Mouse (Mus musculus): ENCODE data around the gene Dnajb9. TPM values are rescaled to one million over a fixed set of nuclear protein-coding genes. Genes with fewer than 3 reads are reported as not detected.
"Not testable (repeated sequence)": the region's sequence is repeated elsewhere in the genome, so short reads cannot be mapped to it uniquely, and the experiment has no call there.

Gene Dnajb9
- 21.9 and 24.0 TPM in 2 replicates for polyA plus RNA-seq (2015; fragmentation: Nextera tagmentation; extraction: Ambion mirVana)

- peak within 1 kb of the TSS; percentile 75 for H3K4me2 ChIP-seq
- no peaks in the 10 kb centered on the region for H3K9me3 ChIP-seq (replicated peaks)
- H3K4me1 ChIP-seq = peaks cover 8% of the 10 kb centered on the region; the same call in 1 of the 2 replicates
- H3K4me3 ChIP-seq (replicated peaks) = peak within 1 kb of the TSS; percentile 97
- H3K27me3 ChIP-seq = no peaks in the 10 kb centered on the region
- peaks cover 7% of the 10 kb centered on the region for H3K36me3 ChIP-seq
- peak; percentile 99 for ATAC-seq (replicated peaks; ENCODE audit: low FRiP score)
- WGBS = under 1% methylated on average over 77 of the region's 77 CpGs
- peak within 1 kb of the TSS; percentile 89 for H3K9ac ChIP-seq
- H3K27ac ChIP-seq = peak within 1 kb of the TSS; percentile 89
These were observed at the start of gene Dnajb9 for GRCm38 (mm10) chr12:44209824-44210752. Dnajb9 (minus strand) TSS chr12:44210326.

- H3K27me3 ChIP-seq = no peaks in the 10 kb centered on the region
- no peak overlapping the region for H3K27ac ChIP-seq
- H3K9ac ChIP-seq = no peak overlapping the region
- H3K4me3 ChIP-seq (replicated peaks) = no peak overlapping the region
- no peaks in the 10 kb centered on the region for H3K36me3 ChIP-seq
- no peak overlapping the region for H3K4me2 ChIP-seq
- 76% methylated on average over 9 of the region's 9 CpGs for WGBS
- no peaks in the 10 kb centered on the region for H3K9me3 ChIP-seq (replicated peaks)
- 0 out of 2 replicates have a peak, but pooled peaks have one; percentile 43 for ATAC-seq (replicated peaks; ENCODE audit: low FRiP score)
- no peaks in the 10 kb centered on the region for H3K4me1 ChIP-seq
These were observed 38.3 kb upstream of the Dnajb9 start for GRCm38 (mm10) chr12:44248309-44248977.

- no peak overlapping the region for H3K9ac ChIP-seq
- H3K27me3 ChIP-seq = no peaks in the 10 kb centered on the region
- no peak for ATAC-seq (replicated peaks; ENCODE audit: low FRiP score)
- H3K9me3 ChIP-seq (replicated peaks) = no peaks in the 10 kb centered on the region
- no peak overlapping the region for H3K4me3 ChIP-seq (replicated peaks)
- H3K27ac ChIP-seq = no peak overlapping the region
- no peak overlapping the region for H3K4me2 ChIP-seq
- H3K36me3 ChIP-seq = no peaks in the 10 kb centered on the region
- 92% methylated on average over 3 of the region's 3 CpGs for WGBS
- no peaks in the 10 kb centered on the region for H3K4me1 ChIP-seq
These were observed 35.6 kb upstream of the Dnajb9 start for GRCm38 (mm10) chr12:44245739-44246138.

GRCm38 (mm10) chr12:44242407-44242806 lies 32.3 kb upstream of the Dnajb9 start:
- H3K9ac ChIP-seq = no peak overlapping the region
- no peaks in the 10 kb centered on the region for H3K27me3 ChIP-seq
- ATAC-seq (replicated peaks; ENCODE audit: low FRiP score) = no peak
- H3K4me2 ChIP-seq = no peak overlapping the region
- WGBS = 94% methylated on average over 4 of the region's 4 CpGs
- H3K36me3 ChIP-seq = no peaks in the 10 kb centered on the region
- no peaks in the 10 kb centered on the region for H3K4me1 ChIP-seq
- H3K9me3 ChIP-seq (replicated peaks) = no peaks in the 10 kb centered on the region
- no peak overlapping the region for H3K27ac ChIP-seq
- H3K4me3 ChIP-seq (replicated peaks) = no peak overlapping the region

GRCm38 (mm10) chr12:44241090-44241489 lies 31.0 kb upstream of the Dnajb9 start:
- Histone ChIP-seq H3K4me3 (replicated peaks) (no peak overlapping the region), H3K9me3 (replicated peaks) (no peaks in the 10 kb centered on the region), H3K4me1 (no peaks in the 10 kb centered on the region), H3K4me2 (no peak overlapping the region), H3K36me3 (no peaks in the 10 kb centered on the region), H3K27ac (no peak overlapping the region), H3K27me3 (no peaks in the 10 kb centered on the region), H3K9ac (no peak overlapping the region)
- 0 out of 2 replicates have a peak, but pooled peaks have one; percentile 36 for ATAC-seq (replicated peaks; ENCODE audit: low FRiP score)
- WGBS = 60% methylated on average over 7 of the region's 7 CpGs

GRCm38 (mm10) chr12:44224650-44225049 lies 14.5 kb upstream of the Dnajb9 start:
- Histone ChIP-seq H3K4me2 (no peak overlapping the region), H3K27me3 (no peaks in the 10 kb centered on the region), H3K4me1 (no peaks in the 10 kb centered on the region), H3K9me3 (replicated peaks) (no peaks in the 10 kb centered on the region), H3K36me3 (no peaks in the 10 kb centered on the region), H3K27ac (no peak overlapping the region), H3K9ac (no peak overlapping the region), H3K4me3 (replicated peaks) (no peak overlapping the region)
- no peak for ATAC-seq (replicated peaks; ENCODE audit: low FRiP score)
- WGBS = 65% methylated on average over 3 of the region's 3 CpGs

GRCm38 (mm10) chr12:44223044-44223443 lies 12.9 kb upstream of the Dnajb9 start:
- Histone ChIP-seq H3K4me2 (no peak overlapping the region), H3K36me3 (no peaks in the 10 kb centered on the region), H3K27me3 (no peaks in the 10 kb centered on the region), H3K4me1 (no peaks in the 10 kb centered on the region), H3K9ac (no peak overlapping the region), H3K4me3 (replicated peaks) (no peak overlapping the region), H3K27ac (no peak overlapping the region), H3K9me3 (replicated peaks) (no peaks in the 10 kb centered on the region)
- 70% methylated on average over 3 of the region's 3 CpGs for WGBS
- ATAC-seq (replicated peaks; ENCODE audit: low FRiP score) = 0 out of 2 replicates have a peak, but pooled peaks have one; percentile 9

GRCm38 (mm10) chr12:44221651-44222356 lies 11.7 kb upstream of the Dnajb9 start:
- peak; percentile 73; the same call in 1 of the 2 replicates for ATAC-seq (replicated peaks; ENCODE audit: low FRiP score)
- Histone ChIP-seq H3K27me3 (no peaks in the 10 kb centered on the region), H3K4me2 (peak overlapping the region; percentile 91), H3K27ac (no peak overlapping the region), H3K9ac (peak overlapping the region; percentile 60), H3K4me1 (no peaks in the 10 kb centered on the region), H3K36me3 (no peaks in the 10 kb centered on the region), H3K9me3 (replicated peaks) (no peaks in the 10 kb centered on the region), H3K4me3 (replicated peaks) (peak overlapping the region; percentile 71)
- WGBS = 2% methylated on average over 89 of the region's 89 CpGs

- Histone ChIP-seq H3K4me3 (replicated peaks) (peak within 1 kb of the TSS; percentile 71), H3K9ac (peak within 1 kb of the TSS; percentile 60), H3K4me2 (peak within 1 kb of the TSS; percentile 91)
- H3K27me3 ChIP-seq; H3K27ac ChIP-seq; H3K4me1 ChIP-seq; ATAC-seq (replicated peaks; ENCODE audit: low FRiP score); H3K9me3 ChIP-seq (replicated peaks); H3K36me3 ChIP-seq: not testable (repeated sequence)
- 95% methylated on average over 2 of the region's 2 CpGs for WGBS
These were observed 10.9 kb upstream of the Dnajb9 start, which contains the start of gene Pnpla8 for GRCm38 (mm10) chr12:44221070-44221469. Pnpla8 (plus strand) TSS chr12:44221370.

GRCm38 (mm10) chr12:44211555-44211954 lies 1.4 kb upstream of the Dnajb9 start:
- Histone ChIP-seq H3K4me3 (replicated peaks) (no peak overlapping the region), H3K9ac (no peak overlapping the region), H3K27me3 (no peaks in the 10 kb centered on the region), H3K4me2 (no peak overlapping the region), H3K36me3 (no peaks in the 10 kb centered on the region), H3K9me3 (replicated peaks) (no peaks in the 10 kb centered on the region), H3K4me1 (peaks cover 8% of the 10 kb centered on the region; the same call in 1 of the 2 replicates), H3K27ac (no peak overlapping the region)
- no peak for ATAC-seq (replicated peaks; ENCODE audit: low FRiP score)
- WGBS = 92% methylated on average over 3 of the region's 3 CpGs

- peak; percentile 44 for ATAC-seq (replicated peaks; ENCODE audit: low FRiP score)
- WGBS = under 1% methylated on average over 37 of the region's 37 CpGs
- peak overlapping the region; percentile 75 for H3K4me2 ChIP-seq
These were observed 844 bp downstream of the Dnajb9 start for GRCm38 (mm10) chr12:44209141-44209823.

More at GRCm38 (mm10) chr12:44209141-44209823, 844 bp downstream of the Dnajb9 start:
- Histone ChIP-seq H3K36me3 (peaks cover 11% of the 10 kb centered on the region), H3K27me3 (no peaks in the 10 kb centered on the region), H3K4me1 (peaks cover 8% of the 10 kb centered on the region; the same call in 1 of the 2 replicates), H3K27ac (peak overlapping the region; percentile 89), H3K9ac (peak overlapping the region; percentile 89), H3K9me3 (replicated peaks) (no peaks in the 10 kb centered on the region), H3K4me3 (replicated peaks) (peak overlapping the region; percentile 97)

All from kidney, embryonic 15.5 days (tissue).